Mouse (Mus musculus): ENCODE measurements around the gene Cib4. TPM values are rescaled to one million over a fixed set of nuclear protein-coding genes. Genes with fewer than 3 reads are reported as not detected.

Gene Cib4
- polyA plus RNA-seq, 1 experiment from 2014 or later: not detected

- Histone ChIP-seq H3K4me1 (ENCODE audit: control insufficient read depth, insufficient read depth, low read length) (no peaks in the 10 kb centered on the region), H3K27ac (ENCODE audit: low read length) (no peak overlapping the region), H3K4me3 (ENCODE audit: low read depth, low read length) (no peak overlapping the region), H3K9me3 (replicated peaks; ENCODE audit: control insufficient read depth, low read length, poor library complexity, severe bottlenecking) (no peaks in the 10 kb centered on the region), H3K9ac (ENCODE audit: low read depth, low read length) (no peak overlapping the region), H3K27me3 (ENCODE audit: control insufficient read depth, insufficient read depth, low read depth, low read length) (no peaks in the 10 kb centered on the region), H3K4me2 (ENCODE audit: low read length) (no peak overlapping the region), H3K36me3 (ENCODE audit: control insufficient read depth, insufficient read depth, low read length) (no peaks in the 10 kb centered on the region)
- no peak for ATAC-seq
- 79% methylated on average over 6 of the region's 6 CpGs for WGBS
Measured at GRCm38 (mm10) chr5:30578445-30579080, 32.9 kb upstream of the Cib4 start.

GRCm38 (mm10) chr5:30577654-30578310 is 32.1 kb upstream of the Cib4 start:
- Histone ChIP-seq H3K9me3 (replicated peaks; ENCODE audit: control insufficient read depth, low read length, poor library complexity, severe bottlenecking) (no peaks in the 10 kb centered on the region), H3K36me3 (ENCODE audit: control insufficient read depth, insufficient read depth, low read length) (no peaks in the 10 kb centered on the region), H3K4me1 (ENCODE audit: control insufficient read depth, insufficient read depth, low read length) (no peaks in the 10 kb centered on the region), H3K9ac (ENCODE audit: low read depth, low read length) (no peak overlapping the region), H3K27ac (ENCODE audit: low read length) (no peak overlapping the region), H3K27me3 (ENCODE audit: control insufficient read depth, insufficient read depth, low read depth, low read length) (no peaks in the 10 kb centered on the region), H3K4me2 (ENCODE audit: low read length) (no peak overlapping the region), H3K4me3 (ENCODE audit: low read depth, low read length) (no peak overlapping the region)
- no peak for ATAC-seq
- WGBS: 80% methylated on average over 12 of the region's 12 CpGs

- no peak for ATAC-seq
- Histone ChIP-seq H3K27me3 (ENCODE audit: control insufficient read depth, insufficient read depth, low read depth, low read length) (no peaks in the 10 kb centered on the region), H3K27ac (ENCODE audit: low read length) (no peak overlapping the region), H3K36me3 (ENCODE audit: control insufficient read depth, insufficient read depth, low read length) (no peaks in the 10 kb centered on the region), H3K9ac (ENCODE audit: low read depth, low read length) (no peak overlapping the region), H3K4me3 (ENCODE audit: low read depth, low read length) (no peak overlapping the region), H3K4me1 (ENCODE audit: control insufficient read depth, insufficient read depth, low read length) (no peaks in the 10 kb centered on the region), H3K4me2 (ENCODE audit: low read length) (no peak overlapping the region), H3K9me3 (replicated peaks; ENCODE audit: control insufficient read depth, low read length, poor library complexity, severe bottlenecking) (no peaks in the 10 kb centered on the region)
- 70% methylated on average over 9 of the region's 9 CpGs for WGBS
Measured at GRCm38 (mm10) chr5:30577251-30577650, 31.6 kb upstream of the Cib4 start.

GRCm38 (mm10) chr5:30576233-30576632 is 30.6 kb upstream of the Cib4 start:
- Histone ChIP-seq H3K4me1 (ENCODE audit: control insufficient read depth, insufficient read depth, low read length) (no peaks in the 10 kb centered on the region), H3K4me3 (ENCODE audit: low read depth, low read length) (no peak overlapping the region), H3K36me3 (ENCODE audit: control insufficient read depth, insufficient read depth, low read length) (no peaks in the 10 kb centered on the region), H3K27ac (ENCODE audit: low read length) (no peak overlapping the region), H3K4me2 (ENCODE audit: low read length) (no peak overlapping the region), H3K9ac (ENCODE audit: low read depth, low read length) (no peak overlapping the region), H3K9me3 (replicated peaks; ENCODE audit: control insufficient read depth, low read length, poor library complexity, severe bottlenecking) (no peaks in the 10 kb centered on the region), H3K27me3 (ENCODE audit: control insufficient read depth, insufficient read depth, low read depth, low read length) (no peaks in the 10 kb centered on the region)
- ATAC-seq: no peak
- whole genome bisulfite sequencing: 84% methylated on average over 7 of the region's 7 CpGs

- 92% methylated on average over 8 of the region's 8 CpGs for WGBS
- H3K4me3 ChIP-seq (ENCODE audit: low read depth, low read length): no peak overlapping the region
- H3K36me3 ChIP-seq (ENCODE audit: control insufficient read depth, insufficient read depth, low read length): no peaks in the 10 kb centered on the region
- H3K27ac ChIP-seq (ENCODE audit: low read length): no peak overlapping the region
- no peak for ATAC-seq
- H3K9ac ChIP-seq (ENCODE audit: low read depth, low read length): no peak overlapping the region
- H3K4me2 ChIP-seq (ENCODE audit: low read length): no peak overlapping the region
- H3K9me3 ChIP-seq (replicated peaks; ENCODE audit: control insufficient read depth, low read length, poor library complexity, severe bottlenecking): no peaks in the 10 kb centered on the region
- no peaks in the 10 kb centered on the region for H3K4me1 ChIP-seq (ENCODE audit: control insufficient read depth, insufficient read depth, low read length)
- H3K27me3 ChIP-seq (ENCODE audit: control insufficient read depth, insufficient read depth, low read depth, low read length): no peaks in the 10 kb centered on the region
Measured at GRCm38 (mm10) chr5:30574367-30574766, 28.7 kb upstream of the Cib4 start.

- no peak overlapping the region for H3K4me2 ChIP-seq (ENCODE audit: low read length)
- no peak for ATAC-seq
- no peak overlapping the region for H3K27ac ChIP-seq (ENCODE audit: low read length)
- no peak overlapping the region for H3K9ac ChIP-seq (ENCODE audit: low read depth, low read length)
- no peaks in the 10 kb centered on the region for H3K36me3 ChIP-seq (ENCODE audit: control insufficient read depth, insufficient read depth, low read length)
- no peaks in the 10 kb centered on the region for H3K27me3 ChIP-seq (ENCODE audit: control insufficient read depth, insufficient read depth, low read depth, low read length)
- 83% methylated on average over 5 of the region's 5 CpGs for WGBS
- H3K4me3 ChIP-seq (ENCODE audit: low read depth, low read length): no peak overlapping the region
- no peaks in the 10 kb centered on the region for H3K4me1 ChIP-seq (ENCODE audit: control insufficient read depth, insufficient read depth, low read length)
- no peaks in the 10 kb centered on the region for H3K9me3 ChIP-seq (replicated peaks; ENCODE audit: control insufficient read depth, low read length, poor library complexity, severe bottlenecking)
Measured at GRCm38 (mm10) chr5:30571820-30572219, 26.2 kb upstream of the Cib4 start.

- no peaks in the 10 kb centered on the region for H3K9me3 ChIP-seq (replicated peaks; ENCODE audit: control insufficient read depth, low read length, poor library complexity, severe bottlenecking)
- no peak overlapping the region for H3K4me3 ChIP-seq (ENCODE audit: low read depth, low read length)
- ATAC-seq: no peak
- WGBS: 100% methylated on average over 1 of the region's 1 CpGs
- H3K27me3 ChIP-seq (ENCODE audit: control insufficient read depth, insufficient read depth, low read depth, low read length): no peaks in the 10 kb centered on the region
- no peaks in the 10 kb centered on the region for H3K4me1 ChIP-seq (ENCODE audit: control insufficient read depth, insufficient read depth, low read length)
- no peaks in the 10 kb centered on the region for H3K36me3 ChIP-seq (ENCODE audit: control insufficient read depth, insufficient read depth, low read length)
- H3K27ac ChIP-seq (ENCODE audit: low read length): no peak overlapping the region
- no peak overlapping the region for H3K4me2 ChIP-seq (ENCODE audit: low read length)
- H3K9ac ChIP-seq (ENCODE audit: low read depth, low read length): no peak overlapping the region
Measured at GRCm38 (mm10) chr5:30568479-30568878, 22.8 kb upstream of the Cib4 start.

- Histone ChIP-seq H3K36me3 (ENCODE audit: control insufficient read depth, insufficient read depth, low read length) (no peaks in the 10 kb centered on the region), H3K9ac (ENCODE audit: low read depth, low read length) (no peak overlapping the region), H3K27ac (ENCODE audit: low read length) (no peak overlapping the region), H3K27me3 (ENCODE audit: control insufficient read depth, insufficient read depth, low read depth, low read length) (0 out of 2 replicates have a peak, but pooled peaks cover 2% of the 10 kb centered on the region), H3K4me2 (ENCODE audit: low read length) (no peak overlapping the region), H3K9me3 (replicated peaks; ENCODE audit: control insufficient read depth, low read length, poor library complexity, severe bottlenecking) (no peaks in the 10 kb centered on the region), H3K4me1 (ENCODE audit: control insufficient read depth, insufficient read depth, low read length) (no peaks in the 10 kb centered on the region; the same call in 1 of the 2 replicates), H3K4me3 (ENCODE audit: low read depth, low read length) (no peak overlapping the region)
- WGBS: 39% methylated on average over 3 of the region's 3 CpGs
- ATAC-seq: no peak
Measured at GRCm38 (mm10) chr5:30559986-30560493, 14.4 kb upstream of the Cib4 start.

GRCm38 (mm10) chr5:30559421-30559820 is 13.8 kb upstream of the Cib4 start:
- no peak overlapping the region for H3K4me3 ChIP-seq (ENCODE audit: low read depth, low read length)
- ATAC-seq: no peak
- WGBS: 80% methylated on average over 3 of the region's 3 CpGs
- H3K4me2 ChIP-seq (ENCODE audit: low read length): no peak overlapping the region
- 0 out of 2 replicates have a peak, but pooled peaks cover 2% of the 10 kb centered on the region for H3K27me3 ChIP-seq (ENCODE audit: control insufficient read depth, insufficient read depth, low read depth, low read length)
- no peak overlapping the region for H3K27ac ChIP-seq (ENCODE audit: low read length)
- H3K36me3 ChIP-seq (ENCODE audit: control insufficient read depth, insufficient read depth, low read length): no peaks in the 10 kb centered on the region
- H3K4me1 ChIP-seq (ENCODE audit: control insufficient read depth, insufficient read depth, low read length): no peaks in the 10 kb centered on the region; the same call in 1 of the 2 replicates
- no peak overlapping the region for H3K9ac ChIP-seq (ENCODE audit: low read depth, low read length)
- no peaks in the 10 kb centered on the region for H3K9me3 ChIP-seq (replicated peaks; ENCODE audit: control insufficient read depth, low read length, poor library complexity, severe bottlenecking)

Data from midbrain, embryonic 16.5 days (tissue).